Mouse (Mus musculus): Measurements from ENCODE around the gene Hoxa9. TPM values are rescaled to one million over a fixed set of nuclear protein-coding genes. Genes with fewer than 3 reads are reported as not detected.

Hoxa9 gene
- polyA plus RNA-seq (2016; fragmentation: Nextera tagmentation; extraction: Ambion mirVana) = 74.7 and 77.4 TPM in 2 replicates

DNA sequence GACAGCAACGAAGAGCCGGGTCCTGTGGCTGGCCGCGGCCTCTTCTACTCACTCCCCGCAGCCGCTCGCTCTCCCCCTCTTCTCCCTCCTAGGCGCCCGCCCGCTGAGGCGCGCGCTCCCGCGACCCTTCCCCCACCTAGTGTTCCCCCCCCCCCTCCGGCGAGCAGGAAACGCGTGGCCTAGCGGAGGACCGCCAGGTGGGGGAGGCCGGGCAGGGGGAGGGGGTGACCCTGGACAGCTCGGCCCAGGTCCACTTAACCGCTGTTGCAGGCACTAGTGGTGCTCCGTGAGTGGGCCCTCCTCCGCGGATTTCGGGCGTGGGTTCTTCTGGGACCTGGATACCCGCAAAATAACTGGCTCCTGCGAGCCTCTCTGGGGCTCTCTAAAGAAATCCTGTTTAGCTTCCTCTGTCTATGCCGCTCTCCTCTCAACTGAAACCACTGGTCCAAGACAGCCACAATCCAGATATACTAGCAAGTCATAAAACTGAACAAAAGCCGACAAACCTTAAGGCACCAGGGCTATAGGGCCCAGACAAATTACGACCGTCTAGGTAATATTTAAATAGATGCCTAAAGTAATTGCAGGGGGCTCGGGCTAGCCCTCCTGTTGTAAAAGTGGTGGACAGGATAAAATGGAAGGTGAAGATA lies at the start of gene Hoxa9:
Hoxa9 (minus strand) TSS at position 574 of the 650 bp plus-strand sequence.
- Histone ChIP-seq H3K4me3 (replicated peaks) (peak within 1 kb of the TSS; percentile 99), H3K4me2 (peak within 1 kb of the TSS; percentile 96), H3K9ac (replicated peaks) (peak within 1 kb of the TSS; percentile 100), H3K4me1 (replicated peaks) (peaks cover 14% of the 10 kb centered on the region), H3K9me3 (no peaks in the 10 kb centered on the region), H3K36me3 (peaks cover 51% of the 10 kb centered on the region), H3K27ac (peak within 1 kb of the TSS; percentile 100), H3K27me3 (no peaks in the 10 kb centered on the region; the same call in 1 of the 2 replicates)
- under 1% methylated on average over 23 of the region's 36 CpGs for WGBS
- ATAC-seq (ENCODE audit: insufficient number of reproducible peaks, insufficient read depth, low FRiP score, low TSS enrichment, low read depth) = peak; percentile 46

DNA sequence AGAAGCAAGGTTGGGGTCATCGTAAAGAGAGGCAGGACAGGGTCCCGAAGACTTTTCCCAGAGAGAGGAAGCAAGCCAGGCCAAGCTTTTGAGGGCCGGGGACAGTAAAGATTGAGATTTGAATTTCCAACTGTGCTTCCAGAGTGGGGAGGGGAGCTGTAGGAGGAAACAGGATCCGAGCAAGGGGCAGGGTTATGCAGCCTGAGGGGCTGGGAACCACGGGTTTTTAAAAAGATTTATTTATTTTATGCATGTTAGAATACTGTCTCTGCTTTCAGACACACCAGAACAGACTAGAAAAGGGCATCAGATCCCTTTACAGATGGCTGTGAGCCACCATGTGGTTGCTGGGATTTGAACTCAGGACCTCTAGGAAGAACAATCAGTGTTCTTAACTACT lies 46.0 kb upstream of the Hoxa9 start:
- H3K36me3 ChIP-seq = no peaks in the 10 kb centered on the region
- peak overlapping the region; percentile 66; the same call in 1 of the 2 replicates for H3K27ac ChIP-seq
- no peaks in the 10 kb centered on the region for H3K9me3 ChIP-seq
- H3K27me3 ChIP-seq = peaks cover 57% of the 10 kb centered on the region
- H3K9ac ChIP-seq (replicated peaks) = no peak overlapping the region
- 5% methylated on average over 5 of the region's 5 CpGs for WGBS
- H3K4me3 ChIP-seq (replicated peaks) = no peak overlapping the region
- H3K4me1 ChIP-seq (replicated peaks) = peaks cover 52% of the 10 kb centered on the region
- H3K4me2 ChIP-seq = peak overlapping the region; percentile 7; the same call in 1 of the 2 replicates
- no peak for ATAC-seq (ENCODE audit: insufficient number of reproducible peaks, insufficient read depth, low FRiP score, low TSS enrichment, low read depth)

DNA sequence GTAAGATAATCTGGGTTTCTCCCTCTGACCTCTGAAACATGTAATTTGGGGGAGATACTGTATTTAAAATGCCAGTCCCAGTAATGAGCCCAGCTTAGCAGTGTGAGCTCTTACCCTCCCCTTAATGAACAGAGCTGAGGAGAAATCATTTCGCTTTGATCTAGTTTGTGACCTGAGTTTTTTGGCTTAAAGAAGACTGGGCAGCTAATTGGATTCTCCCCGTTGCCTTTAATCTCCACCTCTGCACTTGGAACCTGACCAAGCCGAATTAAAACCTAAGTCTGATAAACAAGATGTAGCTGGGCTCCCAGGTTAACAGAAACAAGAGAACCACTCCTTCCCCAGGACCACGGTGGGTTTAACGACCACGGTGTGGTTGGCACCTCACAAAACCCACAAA lies 45.5 kb upstream of the Hoxa9 start:
- Histone ChIP-seq H3K4me1 (replicated peaks) (peaks cover 51% of the 10 kb centered on the region), H3K4me3 (replicated peaks) (no peak overlapping the region), H3K4me2 (peak overlapping the region; percentile 19), H3K27me3 (peaks cover 59% of the 10 kb centered on the region), H3K9ac (replicated peaks) (no peak overlapping the region), H3K9me3 (no peaks in the 10 kb centered on the region), H3K36me3 (no peaks in the 10 kb centered on the region), H3K27ac (peak overlapping the region; percentile 66)
- no peak for ATAC-seq (ENCODE audit: insufficient number of reproducible peaks, insufficient read depth, low FRiP score, low TSS enrichment, low read depth)
- under 1% methylated on average over 6 of the region's 6 CpGs for WGBS

DNA sequence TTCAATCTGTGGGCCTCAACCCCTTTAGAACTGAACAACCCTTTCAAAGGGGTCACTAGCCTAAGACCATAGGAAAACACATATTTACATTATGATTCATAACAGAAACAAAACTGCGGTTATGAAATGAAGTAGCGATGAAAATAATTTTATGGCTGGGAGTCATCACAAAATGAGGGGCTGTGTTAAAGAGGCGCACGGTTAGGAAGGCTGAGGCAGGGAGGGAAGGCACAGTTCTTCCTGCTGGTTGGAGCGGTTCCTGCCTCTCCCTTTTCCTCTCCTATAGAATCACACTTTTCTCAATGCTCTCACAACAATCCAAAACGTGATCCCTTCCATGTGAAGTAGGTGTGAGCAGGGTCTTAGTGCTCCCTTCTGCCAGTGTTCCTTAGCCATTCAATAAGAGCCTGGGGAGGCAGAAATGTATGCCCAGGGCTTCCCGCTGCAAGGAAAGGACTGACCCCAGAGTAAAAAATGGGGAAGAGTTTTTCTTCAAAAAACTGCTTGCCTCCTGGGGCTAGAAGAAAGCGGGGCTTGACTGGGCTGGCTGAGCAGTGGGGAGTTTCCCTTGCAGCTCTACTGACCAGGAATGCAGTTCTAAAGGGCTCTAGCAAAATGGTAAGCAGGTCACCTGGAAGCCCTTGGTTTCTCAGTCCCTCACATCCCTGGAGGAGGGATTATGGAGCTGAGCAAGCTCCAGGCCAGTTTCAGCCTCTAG lies 44.8 kb upstream of the Hoxa9 start:
- Histone ChIP-seq H3K9ac (replicated peaks) (no peak overlapping the region; the same call in 1 of the 2 replicates), H3K4me3 (replicated peaks) (0 out of 2 replicates have a peak overlapping the region, but pooled peaks have one; percentile 6), H3K27ac (peak overlapping the region; percentile 66; the same call in 1 of the 2 replicates), H3K36me3 (no peaks in the 10 kb centered on the region), H3K9me3 (no peaks in the 10 kb centered on the region), H3K4me1 (replicated peaks) (peaks cover 50% of the 10 kb centered on the region), H3K27me3 (peaks cover 65% of the 10 kb centered on the region), H3K4me2 (peak overlapping the region; percentile 19)
- ATAC-seq (ENCODE audit: insufficient number of reproducible peaks, insufficient read depth, low FRiP score, low TSS enrichment, low read depth) = no peak
- 14% methylated on average over 8 of the region's 8 CpGs for WGBS

DNA sequence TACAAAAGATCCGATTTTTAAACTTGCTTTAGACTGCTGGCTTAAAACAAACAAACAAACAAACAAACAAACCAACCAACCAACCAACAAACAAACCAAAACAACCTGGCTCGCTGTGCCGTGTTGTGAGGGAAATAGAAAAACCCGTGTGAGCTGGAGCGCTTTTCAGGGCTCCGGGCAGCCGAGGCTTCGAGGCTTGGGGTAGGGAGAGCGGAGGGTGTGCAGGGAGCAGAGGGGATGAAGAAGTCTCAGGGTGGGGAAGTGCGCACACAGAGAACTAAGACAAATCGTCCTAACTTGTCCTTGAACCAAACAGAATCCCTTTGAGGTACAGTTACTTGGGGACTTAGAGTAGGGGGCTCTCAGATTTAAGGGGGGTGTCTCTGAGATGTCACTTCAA lies 43.7 kb upstream of the Hoxa9 start:
- ATAC-seq (ENCODE audit: insufficient number of reproducible peaks, insufficient read depth, low FRiP score, low TSS enrichment, low read depth) = no peak
- H3K4me1 ChIP-seq (replicated peaks) = peaks cover 54% of the 10 kb centered on the region
- H3K4me3 ChIP-seq (replicated peaks) = no peak overlapping the region
- H3K9ac ChIP-seq (replicated peaks) = 0 out of 2 replicates have a peak overlapping the region, but pooled peaks have one; percentile 44
- H3K9me3 ChIP-seq = no peaks in the 10 kb centered on the region
- H3K27me3 ChIP-seq = peaks cover 76% of the 10 kb centered on the region
- no peaks in the 10 kb centered on the region for H3K36me3 ChIP-seq
- no peak overlapping the region for H3K27ac ChIP-seq
- peak overlapping the region; percentile 49 for H3K4me2 ChIP-seq
- WGBS = 9% methylated on average over 11 of the region's 11 CpGs

DNA sequence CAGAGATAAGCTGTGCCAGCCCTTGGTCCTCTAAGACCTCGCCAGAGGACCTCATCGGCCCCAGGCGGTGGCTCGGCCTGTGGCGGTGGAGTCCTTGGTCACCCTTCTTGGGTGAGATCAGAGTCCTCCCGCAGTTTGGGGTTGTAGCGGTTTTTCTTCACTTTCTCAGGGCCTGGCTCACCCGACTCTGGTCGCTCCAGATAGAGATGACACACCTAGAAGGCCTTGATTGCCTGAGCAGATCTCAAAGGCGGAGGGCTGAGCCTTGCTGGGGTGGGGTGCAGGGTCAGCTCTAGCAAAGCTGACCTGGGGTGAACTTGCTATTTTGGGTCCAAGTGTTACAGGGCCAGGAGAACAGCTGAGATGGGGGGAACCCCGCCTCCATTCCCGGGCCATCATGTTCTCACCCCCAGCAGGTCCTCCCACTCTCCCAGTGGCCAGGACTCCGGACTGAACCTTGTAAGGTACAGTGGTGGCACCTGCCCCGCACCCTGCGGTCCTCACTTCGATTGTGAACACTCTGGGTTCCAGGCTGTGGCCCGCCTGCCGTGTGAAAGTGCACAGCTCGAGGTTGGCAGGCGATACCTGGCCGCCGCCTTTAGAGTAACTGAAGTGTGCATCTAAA lies 42.9 kb upstream of the Hoxa9 start:
- no peak for ATAC-seq (ENCODE audit: insufficient number of reproducible peaks, insufficient read depth, low FRiP score, low TSS enrichment, low read depth)
- Histone ChIP-seq H3K4me1 (replicated peaks) (peaks cover 57% of the 10 kb centered on the region), H3K9me3 (no peaks in the 10 kb centered on the region), H3K36me3 (no peaks in the 10 kb centered on the region), H3K4me3 (replicated peaks) (peak overlapping the region; percentile 18), H3K4me2 (peak overlapping the region; percentile 49), H3K27me3 (peaks cover 84% of the 10 kb centered on the region), H3K9ac (replicated peaks) (peak overlapping the region; percentile 44; the same call in 1 of the 2 replicates), H3K27ac (no peak overlapping the region)
- WGBS = 5% methylated on average over 22 of the region's 22 CpGs

DNA sequence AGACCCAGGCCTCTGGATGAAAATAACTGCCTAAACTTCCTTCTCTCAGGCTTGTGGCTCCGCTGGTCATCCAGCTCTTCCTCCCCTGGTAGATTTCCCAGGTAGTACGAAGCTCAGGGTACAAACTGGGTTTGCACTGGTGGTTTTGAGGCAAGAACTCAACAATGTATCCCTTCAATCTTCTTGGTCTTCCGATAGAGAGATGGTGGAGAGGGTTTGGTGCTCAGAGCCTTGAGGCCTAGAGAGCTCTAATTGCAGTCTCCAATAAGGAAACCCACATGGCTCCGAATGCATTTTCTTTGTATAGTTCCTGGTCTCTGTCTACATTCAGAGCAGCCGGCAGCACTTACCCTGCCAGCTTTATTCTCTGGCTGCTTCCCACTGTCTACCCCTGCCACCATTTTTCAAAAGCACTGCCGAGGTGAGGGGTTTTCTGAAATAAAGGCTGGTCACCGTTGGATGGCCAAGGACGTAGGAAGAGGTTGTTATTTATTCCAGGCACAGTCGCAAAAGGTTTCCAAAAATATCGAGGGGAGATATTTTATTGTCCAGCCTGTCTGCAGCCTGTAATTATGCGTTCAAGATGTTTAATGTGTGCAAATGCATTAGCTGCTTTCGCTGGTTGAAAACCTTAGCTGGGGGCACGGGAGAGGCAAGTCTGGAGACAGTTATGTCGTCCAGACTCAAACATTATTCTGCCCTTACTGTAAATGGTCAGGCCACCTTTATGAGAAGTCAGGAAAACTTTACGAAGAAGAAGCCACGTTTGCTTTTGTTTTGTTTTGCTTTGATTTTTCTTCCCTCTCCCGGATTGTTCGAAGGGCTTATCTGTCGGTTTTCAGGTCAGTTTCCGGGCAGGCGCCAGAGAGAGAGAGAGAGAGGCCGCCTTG lies 42.1 kb upstream of the Hoxa9 start:
- peaks cover 89% of the 10 kb centered on the region for H3K27me3 ChIP-seq
- peaks cover 63% of the 10 kb centered on the region for H3K4me1 ChIP-seq (replicated peaks)
- H3K9ac ChIP-seq (replicated peaks) = no peak overlapping the region; the same call in 1 of the 2 replicates
- no peaks in the 10 kb centered on the region for H3K36me3 ChIP-seq
- ATAC-seq (ENCODE audit: insufficient number of reproducible peaks, insufficient read depth, low FRiP score, low TSS enrichment, low read depth) = no peak
- peak overlapping the region; percentile 67; the same call in 1 of the 2 replicates for H3K27ac ChIP-seq
- H3K4me2 ChIP-seq = peak overlapping the region; percentile 49
- WGBS = 5% methylated on average over 22 of the region's 22 CpGs
- H3K9me3 ChIP-seq = no peaks in the 10 kb centered on the region
- H3K4me3 ChIP-seq (replicated peaks) = peak overlapping the region; percentile 18

DNA sequence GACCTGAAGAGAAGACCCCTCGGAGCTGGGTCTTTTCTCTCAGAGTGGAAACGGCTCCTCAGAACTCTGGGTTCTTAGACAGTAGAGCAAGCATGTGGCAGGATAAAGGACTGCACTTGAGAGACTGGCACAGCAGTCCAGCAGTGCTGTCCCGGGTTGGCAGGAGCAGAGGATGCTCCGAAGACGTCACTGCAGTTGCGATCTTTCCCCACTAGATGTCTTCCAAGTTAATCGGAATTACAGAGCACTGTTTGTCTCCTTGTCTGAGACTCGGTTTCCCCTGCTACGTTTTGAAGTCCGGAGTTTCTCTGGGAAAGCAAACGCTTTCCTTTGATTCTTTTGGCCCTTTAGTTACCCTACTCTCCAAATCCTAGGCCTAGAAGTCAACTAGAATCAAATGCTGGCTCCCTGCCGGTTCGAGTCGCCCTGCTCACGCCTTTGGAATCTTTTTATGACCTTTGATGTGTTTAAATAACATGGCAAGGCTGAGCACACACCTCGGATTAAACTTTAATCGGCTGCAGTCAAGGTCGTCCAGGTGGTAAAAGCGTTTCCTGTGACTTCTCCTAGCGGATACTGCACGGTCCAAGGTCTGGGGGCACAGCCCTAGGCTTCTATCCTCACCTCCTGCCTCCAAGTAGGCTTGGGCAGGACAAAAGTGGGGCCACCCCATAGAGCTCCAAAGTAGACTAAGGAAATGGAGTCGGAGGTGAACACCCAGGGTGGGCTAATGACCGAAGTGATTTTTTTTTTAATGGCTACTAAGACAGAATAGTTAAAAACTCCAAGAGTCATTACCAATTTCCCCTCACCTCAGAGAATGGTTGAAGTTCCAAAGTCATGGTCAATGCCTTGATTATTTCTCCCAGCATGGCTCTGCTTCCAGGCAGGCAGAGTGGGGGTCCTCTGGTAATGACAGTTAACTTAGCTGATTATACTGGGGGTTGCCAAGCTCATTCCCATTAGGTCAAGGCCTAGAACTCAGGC lies 39.9 kb upstream of the Hoxa9 start:
- Histone ChIP-seq H3K36me3 (no peaks in the 10 kb centered on the region), H3K4me3 (replicated peaks) (no peak overlapping the region), H3K9ac (replicated peaks) (no peak overlapping the region), H3K27me3 (peaks cover 75% of the 10 kb centered on the region), H3K9me3 (no peaks in the 10 kb centered on the region), H3K4me2 (peak overlapping the region; percentile 24; the same call in 1 of the 2 replicates), H3K27ac (0 out of 2 replicates have a peak overlapping the region, but pooled peaks have one; percentile 29), H3K4me1 (replicated peaks) (peaks cover 56% of the 10 kb centered on the region)
- no peak for ATAC-seq (ENCODE audit: insufficient number of reproducible peaks, insufficient read depth, low FRiP score, low TSS enrichment, low read depth)
- 3% methylated on average over 23 of the region's 23 CpGs for WGBS

DNA sequence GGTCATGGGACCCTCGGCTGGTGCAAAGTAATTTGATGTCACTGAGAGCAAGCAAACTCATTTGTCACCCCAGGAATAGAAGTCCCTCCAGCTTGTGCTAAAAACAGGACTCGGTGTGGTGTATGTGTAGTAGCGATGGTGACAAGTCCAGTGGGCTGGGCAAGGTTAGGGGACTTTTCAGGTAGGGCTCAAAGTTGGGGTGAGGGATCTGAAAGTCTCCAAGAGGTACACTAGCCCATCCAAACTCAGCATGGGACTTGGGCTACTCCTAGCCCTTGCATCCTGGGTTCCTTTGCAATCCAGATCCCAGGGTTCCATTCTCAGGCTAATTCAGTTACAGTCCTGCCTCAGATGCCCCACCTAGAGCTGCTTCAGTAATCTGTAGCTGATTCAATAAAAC lies 37.9 kb upstream of the Hoxa9 start:
- WGBS = 4% methylated on average over 3 of the region's 3 CpGs

More for the DNA sequence above, 37.9 kb upstream of the Hoxa9 start:
- ATAC-seq (ENCODE audit: insufficient number of reproducible peaks, insufficient read depth, low FRiP score, low TSS enrichment, low read depth) = no peak
- Histone ChIP-seq H3K27me3 (peaks cover 76% of the 10 kb centered on the region), H3K9me3 (no peaks in the 10 kb centered on the region), H3K9ac (replicated peaks) (no peak overlapping the region; the same call in 1 of the 2 replicates), H3K27ac (0 out of 2 replicates have a peak overlapping the region, but pooled peaks have one; percentile 29), H3K4me1 (replicated peaks) (peaks cover 47% of the 10 kb centered on the region), H3K36me3 (no peaks in the 10 kb centered on the region), H3K4me3 (replicated peaks) (no peak overlapping the region), H3K4me2 (peak overlapping the region; percentile 46)

Measured in limb, embryonic 12.5 days (tissue).